Mouse (Mus musculus): Measurements from ENCODE around the gene Cmas. TPM values are rescaled to one million over a fixed set of nuclear protein-coding genes. Genes with fewer than 3 reads are reported as not detected.

The Cmas gene
- polyA plus RNA-seq, 1 experiment from 2014 or later = 85.6 TPM

Other genes with a start within 250 kb of the Cmas start
- 578 and 592 TPM in 2 replicates for gene Ldhb, start 248.7 kb upstream of the Cmas start, polyA plus RNA-seq (2014; fragmentation: Nextera tagmentation; extraction: Ambion mirVana)
- 18.8 and 21.0 TPM in 2 replicates for gene Kcnj8, start 185.1 kb upstream of the Cmas start, polyA plus RNA-seq (2014; fragmentation: Nextera tagmentation; extraction: Ambion mirVana)
- gene Abcc9, start 54.4 kb upstream of the Cmas start, polyA plus RNA-seq (2014; fragmentation: Nextera tagmentation; extraction: Ambion mirVana) = 6.4 and 7.3 TPM in 2 replicates
- gene Sult6b2, start 47.8 kb downstream of the Cmas start, polyA plus RNA-seq (2014; fragmentation: Nextera tagmentation; extraction: Ambion mirVana) = 0.16 TPM in 1 of 2 replicates, not detected in the other
- gene St8sia1, start 207.8 kb downstream of the Cmas start, polyA plus RNA-seq (2014; fragmentation: Nextera tagmentation; extraction: Ambion mirVana) = 2.4 and 3.5 TPM in 2 replicates